ENCODE assay signal across 9 mouse cellular contexts in the genomic region with DNA sequence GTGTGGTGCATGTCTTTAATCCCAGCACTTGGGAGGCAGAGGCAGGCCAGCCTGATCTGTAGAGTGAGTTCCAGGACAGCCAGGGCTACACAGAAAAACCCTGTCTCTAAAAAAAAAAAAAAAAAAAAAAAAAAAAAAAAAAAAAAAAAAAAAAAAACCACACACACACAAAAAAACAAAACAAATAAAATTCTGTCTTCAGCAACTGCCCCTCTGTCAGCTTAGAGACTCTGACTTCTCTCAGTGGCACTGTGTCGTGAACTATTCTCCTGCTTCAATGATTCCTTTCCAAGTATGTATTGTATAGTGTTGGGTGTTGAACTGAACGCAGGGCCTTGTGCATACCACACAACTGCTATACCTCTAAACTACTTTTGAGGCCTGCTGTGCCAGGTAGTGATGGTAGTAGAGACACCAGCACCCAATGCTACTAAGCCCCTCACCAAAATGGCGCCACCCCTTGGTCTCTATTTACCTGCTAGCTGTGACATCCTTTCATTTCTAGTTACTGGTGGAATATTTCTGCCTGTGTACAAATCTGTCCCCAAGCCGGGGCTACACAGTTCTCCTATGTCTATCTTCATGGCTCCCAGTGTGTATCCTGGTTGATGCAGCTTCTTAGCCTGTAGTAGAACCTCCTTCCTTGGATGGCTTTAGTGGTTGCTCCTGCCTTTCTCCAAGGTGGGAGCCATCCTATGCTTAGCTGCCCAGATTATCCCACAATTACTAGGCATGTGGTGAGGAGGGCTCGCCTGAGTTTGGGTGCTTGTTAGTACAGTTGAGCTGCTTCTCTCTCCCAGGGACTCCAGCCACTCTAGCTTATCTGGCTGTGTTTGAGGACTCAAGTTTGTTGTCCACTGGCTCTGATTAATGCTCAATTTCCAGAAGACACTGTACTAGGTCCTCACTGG. TPM values are rescaled to one million over a fixed set of nuclear protein-coding genes. Genes with fewer than 3 reads are reported as not detected.
A peak's percentile ranks its signal among the peaks of the same experiment; 100 is the strongest.
DNase-seq lines count a peak whose midpoint lies in the region; ATAC-seq lines count a peak whose summit lies in the region.
"Had no signal": no experiment of that assay in that cellular context is flagged by ENCODE, and none has a peak within 500 bp of the region (broad histone marks: within the 10 kb centered on the region; RNA-seq: fewer than 3 reads in every experiment).

No protein-coding gene starts in this region.

- H3K4me3 ChIP-seq in kidney, embryonic 14.5 days (ENCODE audit: low read length) = peak overlapping the region; percentile 71; the same call in 1 of the 2 replicates
- no peak overlapping the region for H3K4me3 ChIP-seq in embryonic facial prominence, embryonic 15.5 days (replicated peaks)
- H3K4me3 ChIP-seq in limb, embryonic 10.5 days = peak overlapping the region; percentile 75; the same call in 1 of the 2 replicates
- 0 out of 2 replicates have a peak overlapping the region, but pooled peaks have one; percentile 7 for H3K4me3 ChIP-seq in stomach, embryonic 14.5 days (ENCODE audit: low read depth, low read length)

- H3K9ac ChIP-seq in kidney, embryonic 14.5 days (ENCODE audit: low read depth, low read length) = no peak overlapping the region; the same call in 1 of the 2 replicates
- no peak overlapping the region for H3K9ac ChIP-seq in embryonic facial prominence, embryonic 15.5 days
- H3K9ac ChIP-seq in stomach, embryonic 14.5 days (replicated peaks; ENCODE audit: low read depth, low read length) = no peak overlapping the region

- 86% methylated on average over 5 of the region's 5 CpGs for WGBS in kidney, embryonic 14.5 days
- WGBS in embryonic facial prominence, embryonic 15.5 days = 75% methylated on average over 5 of the region's 5 CpGs
- 89% methylated on average over 5 of the region's 5 CpGs for WGBS in limb, embryonic 10.5 days
- 80% methylated on average over 5 of the region's 5 CpGs for WGBS in stomach, embryonic 14.5 days

- ATAC-seq in kidney, embryonic 14.5 days (ENCODE audit: low FRiP score, low TSS enrichment) = no peak
- no peak for ATAC-seq in embryonic facial prominence, embryonic 15.5 days (ENCODE audit: insufficient number of reproducible peaks, low FRiP score, low TSS enrichment, low read depth)
- no peak for ATAC-seq in stomach, embryonic 14.5 days (ENCODE audit: insufficient number of reproducible peaks, insufficient read depth, low FRiP score, low read depth)

- no peak for DNase-seq in kidney, adult 9 months
- peak; percentile 35 for DNase-seq in limb, embryonic 10.5 days (ENCODE audit: low spot score)
- DNase-seq in layer of hippocampus, postnatal 10 days (ENCODE audit: low spot score in 2 of 2) = no peak
- DNase-seq in c-Kit-positive CD71-positive TER-119-positive erythroid progenitor cells, embryonic 14.5 days (ENCODE audit: low spot score) = no peak
- DNase-seq in layer of hippocampus, adult 9-10 months (ENCODE audit: low spot score) = no peak
- DNase-seq: kidney, adult 18-20 months had no signal

- no peaks in the 10 kb centered on the region for H3K9me3 ChIP-seq in kidney, embryonic 14.5 days (ENCODE audit: control insufficient read depth, low read length)
- no peaks in the 10 kb centered on the region for H3K9me3 ChIP-seq in embryonic facial prominence, embryonic 15.5 days (replicated peaks)
- no peaks in the 10 kb centered on the region for H3K9me3 ChIP-seq in limb, embryonic 10.5 days (replicated peaks)
- H3K9me3 ChIP-seq in stomach, embryonic 14.5 days (ENCODE audit: control insufficient read depth, low read depth, low read length) = no peaks in the 10 kb centered on the region

- H3K27me3 ChIP-seq in kidney, embryonic 14.5 days (ENCODE audit: control insufficient read depth, insufficient read depth, low read length) = no peaks in the 10 kb centered on the region
- H3K27me3 ChIP-seq in embryonic facial prominence, embryonic 15.5 days = no peaks in the 10 kb centered on the region
- H3K27me3 ChIP-seq in limb, embryonic 10.5 days (ENCODE audit: low read depth, poor library complexity, severe bottlenecking) = no peaks in the 10 kb centered on the region
- no peaks in the 10 kb centered on the region for H3K27me3 ChIP-seq in stomach, embryonic 14.5 days (ENCODE audit: control insufficient read depth, insufficient read depth, low read length)

- H3K4me1 ChIP-seq in kidney, embryonic 14.5 days (ENCODE audit: control insufficient read depth, insufficient read depth, low read length) = 0 out of 2 replicates have a peak, but pooled peaks cover 8% of the 10 kb centered on the region
- peaks cover 11% of the 10 kb centered on the region for H3K4me1 ChIP-seq in embryonic facial prominence, embryonic 15.5 days
- peaks cover 13% of the 10 kb centered on the region for H3K4me1 ChIP-seq in limb, embryonic 10.5 days
- H3K4me1 ChIP-seq in stomach, embryonic 14.5 days (ENCODE audit: control insufficient read depth, insufficient read depth, low read length) = 0 out of 2 replicates have a peak, but pooled peaks cover 3% of the 10 kb centered on the region

- peak overlapping the region; percentile 7; the same call in 1 of the 2 replicates for H3K27ac ChIP-seq in kidney, embryonic 14.5 days (ENCODE audit: low read depth, low read length)
- peak overlapping the region; percentile 48; the same call in 1 of the 2 replicates for H3K27ac ChIP-seq in embryonic facial prominence, embryonic 15.5 days (replicated peaks)
- H3K27ac ChIP-seq in limb, embryonic 10.5 days = no peak overlapping the region
- no peak overlapping the region for H3K27ac ChIP-seq in stomach, embryonic 14.5 days (ENCODE audit: low read length)

- H3K36me3 ChIP-seq in kidney, embryonic 14.5 days (ENCODE audit: control insufficient read depth, insufficient read depth, low read length) = peaks cover 12% of the 10 kb centered on the region
- peaks cover 14% of the 10 kb centered on the region; the same call in 1 of the 2 replicates for H3K36me3 ChIP-seq in embryonic facial prominence, embryonic 15.5 days
- H3K36me3 ChIP-seq in limb, embryonic 10.5 days = peaks cover 38% of the 10 kb centered on the region
- peaks cover 6% of the 10 kb centered on the region; the same call in 1 of the 2 replicates for H3K36me3 ChIP-seq in stomach, embryonic 14.5 days (ENCODE audit: control insufficient read depth, insufficient read depth, low read length)

- H3K4me2 ChIP-seq in kidney, embryonic 14.5 days (replicated peaks; ENCODE audit: low read depth, low read length) = peak overlapping the region; percentile 83
- 0 out of 2 replicates have a peak overlapping the region, but pooled peaks have one; percentile 64 for H3K4me2 ChIP-seq in embryonic facial prominence, embryonic 15.5 days (replicated peaks)
- H3K4me2 ChIP-seq in stomach, embryonic 14.5 days (replicated peaks; ENCODE audit: low read depth, low read length) = peak overlapping the region; percentile 55; the same call in 1 of the 2 replicates

RNA-seq across cellular contexts. Expression of gene Pcbp1, which starts 3.9 kb away (rescaled TPM):
- polyA plus RNA-seq in kidney, embryonic 14.5 days (2014; fragmentation: Nextera tagmentation; extraction: Ambion mirVana) = 475 and 492 TPM in 2 replicates
- polyA plus RNA-seq in embryonic facial prominence, embryonic 15.5 days (2015; fragmentation: Nextera tagmentation; extraction: Ambion mirVana) = 497 and 506 TPM in 2 replicates
- 562 and 618 TPM in 2 replicates for polyA plus RNA-seq in limb, embryonic 10.5 days (2016; fragmentation: Nextera tagmentation; extraction: Ambion mirVana)
- polyA plus RNA-seq in stomach, embryonic 14.5 days (2014; fragmentation: Nextera tagmentation; extraction: Ambion mirVana) = 230 and 234 TPM in 2 replicates
- total RNA-seq in layer of hippocampus, postnatal 10 days (2021) = 100 to 1,000 TPM; 159 to 184 TPM

Comparison
In these comparisons a context has a peak if more than half of its experiments do, and no peak if none do; other contexts are left out.
1. H3K27ac ChIP-seq: peak in kidney, embryonic 14.5 days (single experiment) and embryonic facial prominence, embryonic 15.5 days (single experiment); none in limb, embryonic 10.5 days (single experiment) and stomach, embryonic 14.5 days (single experiment).
2. Peak in every context shown above with its lines, with median percentiles within 50 percentile points of each other: H3K4me2 ChIP-seq.